Mouse (Mus musculus) brain, embryonic 14.5 days (tissue): ENCODE measurements at regions not wholly inside any gene's neighbourhood (a gene's known extent, or its start where the extent isn't known, plus 50 kb on each side); places are given as distances from the start of the nearest gene placed in this dataset.

ENCODE experiments used
- CTCF ChIP-seq: fragments of 200-500 bp; IDR thresholded peaks from 2 replicates; pipeline ENCODE4 v1.5.1; 2012; ENCODE audit warnings: inconsistent platforms, mild to moderate bottlenecking, moderate library complexity, borderline replicate concordance; ENCODE audit not compliant: insufficient read depth, insufficient read length; ENCODE audit errors: extremely low read depth
- POLR2A ChIP-seq: fragments of 200-500 bp; IDR thresholded peaks from 2 replicates; pipeline ENCODE4 v1.6.1; 2012; ENCODE audit warnings: mild to moderate bottlenecking, inconsistent platforms, borderline replicate concordance; ENCODE audit not compliant: poor library complexity, insufficient read depth, insufficient read length, severe bottlenecking; ENCODE audit errors: extremely low read depth

- TF ChIP-seq CTCF: no peak
- no peak for TF ChIP-seq POLR2A
Observed at GRCm38 (mm10) chr9:41469414-41469813, 307.9 kb upstream of the Ubash3b start.
